Mouse (Mus musculus): ENCODE measurements around the gene Fgfr3. TPM values are rescaled to one million over a fixed set of nuclear protein-coding genes. Genes with fewer than 3 reads are reported as not detected.

Fgfr3 gene
- polyA plus RNA-seq, 1 experiment from 2014 or later = 50.9 TPM

DNA sequence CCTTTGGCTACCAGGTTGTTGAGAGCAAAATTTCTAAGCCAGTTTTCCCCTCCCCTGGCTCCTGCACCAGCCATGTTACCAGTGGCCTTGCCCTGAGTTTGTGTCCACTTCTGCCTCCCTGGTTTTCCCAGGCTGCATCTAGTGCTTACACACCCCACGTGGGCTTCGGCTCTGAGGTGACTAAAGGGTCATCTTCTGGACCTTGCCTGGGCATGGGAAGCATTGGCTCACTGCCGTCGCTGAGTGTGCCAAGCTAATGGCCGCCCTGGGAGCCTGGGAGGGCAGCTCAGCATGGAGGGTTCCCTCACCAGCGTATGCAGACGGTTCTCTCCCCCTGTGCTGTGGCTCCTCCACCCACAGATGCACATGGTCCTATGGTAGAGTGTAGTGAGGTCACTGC is 7.4 kb downstream of the Fgfr3 start:
- DNase-seq (ENCODE audit: low spot score) (no peak), ATAC-seq (ENCODE audit: low FRiP score) (no peak)
- H3K4me2 ChIP-seq (replicated peaks; ENCODE audit: low read depth, low read length) = no peak overlapping the region

DNA sequence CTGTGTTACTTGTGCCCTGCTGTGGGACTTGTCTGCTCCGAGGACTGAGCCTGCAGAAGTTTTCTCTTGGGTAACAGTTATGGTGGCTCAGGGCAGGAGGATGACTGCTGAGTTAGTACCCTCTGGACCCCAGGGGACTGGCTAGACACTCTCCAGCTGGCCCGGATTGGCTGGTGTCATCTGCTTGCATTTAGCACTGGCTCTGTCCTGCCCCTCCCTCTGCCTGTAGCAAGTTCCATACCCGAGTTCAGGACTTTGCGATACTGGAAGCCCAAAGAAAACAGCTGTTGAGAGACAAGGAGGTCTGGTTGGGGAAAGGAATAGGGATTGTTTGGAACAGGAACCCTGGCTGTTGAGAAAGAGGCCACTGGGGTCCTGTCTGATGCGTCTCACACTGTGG is 9.0 kb downstream of the Fgfr3 start:
- 52% methylated on average over 5 of the region's 5 CpGs for WGBS
- DNase-seq (ENCODE audit: low spot score) (no peak), ATAC-seq (ENCODE audit: low FRiP score) (no peak)
- Histone ChIP-seq H3K36me3 (ENCODE audit: control insufficient read depth, insufficient read depth, low read length) (peaks cover 16% of the 10 kb centered on the region), H3K9ac (ENCODE audit: low read depth, low read length) (no peak overlapping the region), H3K27me3 (ENCODE audit: control insufficient read depth, insufficient read depth, low read length) (0 out of 2 replicates have a peak, but pooled peaks cover 2% of the 10 kb centered on the region), H3K4me2 (replicated peaks; ENCODE audit: low read depth, low read length) (no peak overlapping the region), H3K4me3 (ENCODE audit: low read depth, low read length) (no peak overlapping the region), H3K27ac (ENCODE audit: low read depth, low read length) (no peak overlapping the region), H3K9me3 (ENCODE audit: control insufficient read depth, low read length) (no peaks in the 10 kb centered on the region), H3K4me1 (replicated peaks; ENCODE audit: control insufficient read depth, insufficient read depth, low read length) (peaks cover 3% of the 10 kb centered on the region; the same call in 1 of the 2 replicates)

More for the DNA sequence above, 7.4 kb downstream of the Fgfr3 start:
- 74% methylated on average over 7 of the region's 7 CpGs for WGBS
- Histone ChIP-seq H3K4me1 (replicated peaks; ENCODE audit: control insufficient read depth, insufficient read depth, low read length) (peaks cover 3% of the 10 kb centered on the region; the same call in 1 of the 2 replicates), H3K9me3 (ENCODE audit: control insufficient read depth, low read length) (no peaks in the 10 kb centered on the region), H3K27me3 (ENCODE audit: control insufficient read depth, insufficient read depth, low read length) (0 out of 2 replicates have a peak, but pooled peaks cover 2% of the 10 kb centered on the region), H3K27ac (ENCODE audit: low read depth, low read length) (no peak overlapping the region), H3K36me3 (ENCODE audit: control insufficient read depth, insufficient read depth, low read length) (peaks cover 12% of the 10 kb centered on the region), H3K4me3 (ENCODE audit: low read depth, low read length) (no peak overlapping the region), H3K9ac (ENCODE audit: low read depth, low read length) (no peak overlapping the region)

DNA sequence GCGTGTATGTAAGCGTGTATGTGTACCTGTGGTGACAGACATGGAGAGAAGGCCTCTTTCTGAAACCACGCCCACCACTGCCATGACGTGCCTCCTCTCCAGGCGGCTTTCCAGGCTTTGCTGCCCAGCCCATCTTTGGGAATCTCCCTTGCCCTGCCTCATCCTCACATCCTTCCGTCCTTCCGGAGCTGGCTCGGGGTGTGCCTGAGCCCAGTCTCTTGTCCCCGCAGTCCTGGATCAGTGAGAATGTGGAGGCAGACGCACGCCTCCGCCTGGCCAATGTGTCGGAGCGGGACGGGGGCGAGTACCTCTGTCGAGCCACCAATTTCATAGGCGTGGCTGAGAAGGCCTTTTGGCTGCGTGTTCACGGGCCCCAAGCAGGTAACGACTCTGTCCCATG is 9.6 kb downstream of the Fgfr3 start:
- DNase-seq (ENCODE audit: low spot score) (no peak), ATAC-seq (ENCODE audit: low FRiP score) (no peak)
- H3K4me2 ChIP-seq (replicated peaks; ENCODE audit: low read depth, low read length) = no peak overlapping the region
- WGBS = 56% methylated on average over 21 of the region's 21 CpGs
- peaks cover 16% of the 10 kb centered on the region for H3K36me3 ChIP-seq (ENCODE audit: control insufficient read depth, insufficient read depth, low read length)
- H3K27ac ChIP-seq (ENCODE audit: low read depth, low read length) = no peak overlapping the region
- no peaks in the 10 kb centered on the region for H3K9me3 ChIP-seq (ENCODE audit: control insufficient read depth, low read length)
- H3K27me3 ChIP-seq (ENCODE audit: control insufficient read depth, insufficient read depth, low read length) = 0 out of 2 replicates have a peak, but pooled peaks cover 2% of the 10 kb centered on the region
- no peak overlapping the region for H3K9ac ChIP-seq (ENCODE audit: low read depth, low read length)
- H3K4me1 ChIP-seq (replicated peaks; ENCODE audit: control insufficient read depth, insufficient read depth, low read length) = peaks cover 3% of the 10 kb centered on the region; the same call in 1 of the 2 replicates
- no peak overlapping the region for H3K4me3 ChIP-seq (ENCODE audit: low read depth, low read length)

DNA sequence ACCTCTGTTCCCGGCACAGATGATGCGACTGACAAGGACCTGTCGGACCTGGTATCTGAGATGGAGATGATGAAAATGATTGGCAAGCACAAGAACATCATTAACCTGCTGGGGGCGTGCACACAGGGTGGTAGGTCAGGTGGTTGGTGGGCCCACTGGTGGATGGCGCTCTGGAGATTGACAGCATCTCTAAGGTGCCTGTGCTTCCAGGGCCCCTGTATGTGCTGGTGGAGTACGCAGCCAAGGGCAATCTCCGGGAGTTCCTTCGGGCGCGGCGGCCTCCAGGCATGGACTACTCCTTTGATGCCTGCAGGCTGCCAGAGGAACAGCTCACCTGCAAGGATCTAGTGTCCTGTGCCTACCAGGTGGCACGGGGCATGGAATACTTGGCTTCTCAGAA is 12.4 kb downstream of the Fgfr3 start:
- Histone ChIP-seq H3K4me1 (replicated peaks; ENCODE audit: control insufficient read depth, insufficient read depth, low read length) (no peaks in the 10 kb centered on the region), H3K27ac (ENCODE audit: low read depth, low read length) (no peak overlapping the region), H3K36me3 (ENCODE audit: control insufficient read depth, insufficient read depth, low read length) (peaks cover 16% of the 10 kb centered on the region), H3K27me3 (ENCODE audit: control insufficient read depth, insufficient read depth, low read length) (no peaks in the 10 kb centered on the region), H3K4me2 (replicated peaks; ENCODE audit: low read depth, low read length) (no peak overlapping the region), H3K4me3 (ENCODE audit: low read depth, low read length) (no peak overlapping the region), H3K9ac (ENCODE audit: low read depth, low read length) (no peak overlapping the region), H3K9me3 (ENCODE audit: control insufficient read depth, low read length) (no peaks in the 10 kb centered on the region)
- ATAC-seq (ENCODE audit: low FRiP score) (no peak), DNase-seq (ENCODE audit: low spot score) (no peak)
- 95% methylated on average over 12 of the region's 12 CpGs for WGBS

DNA sequence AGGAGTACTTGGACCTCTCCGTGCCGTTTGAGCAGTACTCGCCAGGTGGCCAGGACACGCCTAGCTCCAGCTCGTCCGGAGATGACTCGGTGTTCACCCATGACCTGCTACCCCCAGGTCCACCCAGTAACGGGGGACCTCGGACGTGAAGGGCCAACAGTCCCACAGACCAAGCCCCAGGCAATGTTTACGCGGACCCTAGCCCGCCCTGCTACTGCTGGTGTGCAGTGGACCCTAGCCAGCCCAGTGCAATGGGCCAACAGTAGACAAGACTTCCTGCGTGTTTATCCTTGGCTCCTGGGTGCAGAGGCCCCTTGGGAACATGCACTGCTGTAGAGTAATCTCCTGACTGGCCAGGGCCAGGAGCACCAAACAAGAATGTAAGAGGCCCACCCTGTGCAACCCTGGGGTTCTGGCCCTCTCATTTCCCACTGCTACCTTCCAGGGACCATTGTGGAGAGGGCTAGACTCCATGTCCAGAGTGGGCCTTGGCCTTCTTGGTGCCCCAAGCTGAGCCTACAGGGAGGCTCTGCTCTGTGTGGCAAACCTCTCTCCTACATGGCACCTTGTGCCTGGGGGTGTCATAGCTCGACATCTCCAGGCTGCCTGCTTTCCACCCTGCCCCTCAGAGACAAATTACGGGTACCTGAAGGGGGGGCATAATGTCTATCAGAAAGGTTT is 14.1 kb downstream of the Fgfr3 start:
- no peak for DNase-seq (ENCODE audit: low spot score)
- WGBS = 90% methylated on average over 16 of the region's 16 CpGs
- H3K4me2 ChIP-seq (replicated peaks; ENCODE audit: low read depth, low read length) = no peak overlapping the region
- H3K9ac ChIP-seq (ENCODE audit: low read depth, low read length) = no peak overlapping the region
- no peak for ATAC-seq (ENCODE audit: low FRiP score)
- no peaks in the 10 kb centered on the region for H3K27me3 ChIP-seq (ENCODE audit: control insufficient read depth, insufficient read depth, low read length)
- no peaks in the 10 kb centered on the region for H3K9me3 ChIP-seq (ENCODE audit: control insufficient read depth, low read length)
- H3K27ac ChIP-seq (ENCODE audit: low read depth, low read length) = no peak overlapping the region
- H3K4me1 ChIP-seq (replicated peaks; ENCODE audit: control insufficient read depth, insufficient read depth, low read length) = no peaks in the 10 kb centered on the region
- H3K36me3 ChIP-seq (ENCODE audit: control insufficient read depth, insufficient read depth, low read length) = peaks cover 10% of the 10 kb centered on the region
- no peak overlapping the region for H3K4me3 ChIP-seq (ENCODE audit: low read depth, low read length)

DNA sequence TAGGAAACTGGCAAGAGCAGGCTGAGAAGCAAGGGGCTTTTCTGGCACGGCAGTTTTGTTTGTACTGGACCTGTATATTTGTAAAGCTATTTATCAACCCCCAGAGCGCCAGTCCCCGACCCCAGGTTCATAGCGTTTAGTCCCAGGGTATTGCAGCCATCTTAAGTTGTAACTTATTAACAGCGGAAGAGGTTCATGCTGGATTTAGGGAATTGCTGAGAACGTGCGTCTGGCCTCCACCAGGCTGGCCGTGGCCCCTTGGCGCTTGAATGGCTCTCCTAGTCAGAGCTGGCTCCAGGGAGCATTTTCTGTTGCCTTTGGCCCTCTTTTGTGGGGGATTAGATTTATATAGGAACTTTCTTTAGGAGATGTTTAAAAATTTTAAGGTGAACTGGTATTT is 14.8 kb downstream of the Fgfr3 start:
- 78% methylated on average over 9 of the region's 9 CpGs for WGBS
- H3K27ac ChIP-seq (ENCODE audit: low read depth, low read length) = no peak overlapping the region
- no peak overlapping the region for H3K4me2 ChIP-seq (replicated peaks; ENCODE audit: low read depth, low read length)
- no peak for ATAC-seq (ENCODE audit: low FRiP score)
- no peak overlapping the region for H3K9ac ChIP-seq (ENCODE audit: low read depth, low read length)
- no peaks in the 10 kb centered on the region for H3K4me1 ChIP-seq (replicated peaks; ENCODE audit: control insufficient read depth, insufficient read depth, low read length)
- H3K9me3 ChIP-seq (ENCODE audit: control insufficient read depth, low read length) = no peaks in the 10 kb centered on the region
- no peak for DNase-seq (ENCODE audit: low spot score)
- H3K4me3 ChIP-seq (ENCODE audit: low read depth, low read length) = no peak overlapping the region
- no peaks in the 10 kb centered on the region for H3K27me3 ChIP-seq (ENCODE audit: control insufficient read depth, insufficient read depth, low read length)
- peaks cover 10% of the 10 kb centered on the region for H3K36me3 ChIP-seq (ENCODE audit: control insufficient read depth, insufficient read depth, low read length)

DNA sequence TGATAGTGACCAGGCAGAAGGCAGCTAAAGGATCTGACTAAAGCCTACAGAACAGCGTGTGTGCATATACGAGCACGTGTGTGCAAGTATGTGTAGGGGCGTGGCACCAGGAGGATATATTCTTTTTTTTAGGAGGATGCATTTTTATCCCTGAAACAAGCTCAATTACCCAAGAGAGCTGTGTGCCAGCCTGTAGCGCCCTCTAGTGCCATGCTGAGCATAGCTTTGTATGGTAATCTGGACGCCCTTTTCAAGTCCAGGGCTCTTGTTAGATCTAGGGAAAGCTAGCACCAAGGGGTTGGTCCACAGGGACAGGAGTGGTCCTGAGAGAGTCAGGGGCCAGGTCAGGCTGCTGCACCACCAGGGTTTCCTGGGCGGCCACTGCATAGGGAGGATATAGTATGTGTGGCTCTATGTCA is 16.4 kb downstream of the Fgfr3 start:
- Histone ChIP-seq H3K4me3 (ENCODE audit: low read depth, low read length) (no peak overlapping the region), H3K9ac (ENCODE audit: low read depth, low read length) (no peak overlapping the region), H3K36me3 (ENCODE audit: control insufficient read depth, insufficient read depth, low read length) (peaks cover 4% of the 10 kb centered on the region; the same call in 1 of the 2 replicates), H3K27ac (ENCODE audit: low read depth, low read length) (no peak overlapping the region), H3K27me3 (ENCODE audit: control insufficient read depth, insufficient read depth, low read length) (no peaks in the 10 kb centered on the region), H3K9me3 (ENCODE audit: control insufficient read depth, low read length) (no peaks in the 10 kb centered on the region), H3K4me2 (replicated peaks; ENCODE audit: low read depth, low read length) (no peak overlapping the region), H3K4me1 (replicated peaks; ENCODE audit: control insufficient read depth, insufficient read depth, low read length) (no peaks in the 10 kb centered on the region)
- ATAC-seq (ENCODE audit: low FRiP score) (no peak), DNase-seq (ENCODE audit: low spot score) (peak; percentile 87)
- 25% methylated on average over 7 of the region's 7 CpGs for WGBS

DNA sequence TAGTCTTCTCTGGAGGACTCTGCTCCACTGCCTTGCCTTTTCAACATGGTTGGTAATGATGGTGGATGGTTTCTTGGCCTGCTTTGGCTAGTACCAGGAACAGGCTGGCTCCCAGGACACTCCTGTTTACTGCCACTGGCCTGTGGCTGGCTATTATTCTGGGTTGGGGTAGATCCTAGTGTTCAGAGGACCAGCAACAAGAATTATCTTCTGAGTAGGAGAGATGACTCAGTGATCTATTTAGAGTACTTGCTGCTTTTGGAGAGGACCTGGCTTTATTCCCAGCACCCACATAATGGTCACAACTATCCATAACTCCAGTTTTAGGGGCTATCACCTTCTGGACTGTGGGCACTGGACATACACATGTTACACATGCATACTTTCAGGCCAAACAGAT is 16.9 kb downstream of the Fgfr3 start:
- H3K36me3 ChIP-seq (ENCODE audit: control insufficient read depth, insufficient read depth, low read length) = peaks cover 4% of the 10 kb centered on the region; the same call in 1 of the 2 replicates
- no peaks in the 10 kb centered on the region for H3K4me1 ChIP-seq (replicated peaks; ENCODE audit: control insufficient read depth, insufficient read depth, low read length)
- H3K9ac ChIP-seq (ENCODE audit: low read depth, low read length) = no peak overlapping the region
- H3K27ac ChIP-seq (ENCODE audit: low read depth, low read length) = no peak overlapping the region
- no peak overlapping the region for H3K4me3 ChIP-seq (ENCODE audit: low read depth, low read length)
- DNase-seq (ENCODE audit: low spot score) (no peak), ATAC-seq (ENCODE audit: low FRiP score) (no peak)
- H3K27me3 ChIP-seq (ENCODE audit: control insufficient read depth, insufficient read depth, low read length) = no peaks in the 10 kb centered on the region
- H3K9me3 ChIP-seq (ENCODE audit: control insufficient read depth, low read length) = no peaks in the 10 kb centered on the region
- no peak overlapping the region for H3K4me2 ChIP-seq (replicated peaks; ENCODE audit: low read depth, low read length)

DNA sequence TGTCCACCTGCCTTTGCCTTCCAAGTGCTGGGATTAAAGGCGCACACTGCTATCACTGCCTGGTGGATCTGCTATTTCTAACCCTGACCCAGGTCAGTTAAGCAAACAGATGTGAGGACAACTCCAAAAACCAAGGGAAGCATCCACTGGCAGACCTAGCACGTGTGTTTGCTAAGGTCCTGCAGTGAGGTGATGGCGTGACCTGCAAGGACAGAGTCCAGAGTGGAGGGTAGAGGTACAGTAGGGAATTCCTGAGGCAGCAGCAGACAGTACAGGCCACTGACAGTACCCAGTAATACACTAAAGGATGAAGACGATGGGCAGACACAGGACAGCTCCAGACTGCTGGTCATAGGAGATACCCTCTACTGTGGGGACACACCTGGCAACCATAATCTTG is 19.1 kb downstream of the Fgfr3 start:
- no peaks in the 10 kb centered on the region; the same call in 1 of the 2 replicates for H3K36me3 ChIP-seq (ENCODE audit: control insufficient read depth, insufficient read depth, low read length)
- H3K27me3 ChIP-seq (ENCODE audit: control insufficient read depth, insufficient read depth, low read length) = no peaks in the 10 kb centered on the region
- no peak overlapping the region for H3K27ac ChIP-seq (ENCODE audit: low read depth, low read length)
- H3K4me3 ChIP-seq (ENCODE audit: low read depth, low read length) = no peak overlapping the region
- ATAC-seq (ENCODE audit: low FRiP score) = no peak
- no peak for DNase-seq (ENCODE audit: low spot score)
- no peaks in the 10 kb centered on the region for H3K4me1 ChIP-seq (replicated peaks; ENCODE audit: control insufficient read depth, insufficient read depth, low read length)
- H3K4me2 ChIP-seq (replicated peaks; ENCODE audit: low read depth, low read length) = no peak overlapping the region
- H3K9me3 ChIP-seq (ENCODE audit: control insufficient read depth, low read length) = no peaks in the 10 kb centered on the region
- no peak overlapping the region for H3K9ac ChIP-seq (ENCODE audit: low read depth, low read length)
- WGBS = 86% methylated on average over 4 of the region's 4 CpGs

All from hindbrain, embryonic 11.5 days (tissue).